Mouse (Mus musculus) liver, embryonic 14.5 days (tissue): ENCODE measurements around the gene Sdhaf2.

Source experiments
- CTCF ChIP-seq: IDR thresholded peaks from 2 replicates; pipeline ENCODE4 v1.5.1; 2016; ENCODE audit warnings: antibody characterized with exemption, low read depth, control low read depth
- EP300 ChIP-seq: IDR thresholded peaks from 2 replicates; pipeline ENCODE4 v1.6.1; 2016; ENCODE audit warnings: antibody characterized with exemption, low read depth

- no peak for TF ChIP-seq EP300
- TF ChIP-seq CTCF: no peak
These were observed 43.2 kb downstream of the Sdhaf2 start, which contains the start of gene Ppp1r32 for GRCm38 (mm10) chr19:10482703-10483102.
